Comparison of ENCODE assay signal across 16 mouse cellular contexts in genomic region chr11:26821091-26821490, GRCm38 (mm10).
DNase-seq lines count a peak whose midpoint lies in the region; ATAC-seq lines count a peak whose summit lies in the region.
"Had no signal": no experiment of that assay in that cellular context is flagged by ENCODE, and none has a peak within 500 bp of the region (broad histone marks: within the 10 kb centered on the region; RNA-seq: fewer than 3 reads in every experiment).

No protein-coding gene starts in this region.

- peak; percentile 93 for ATAC-seq in frontal cortex, adult (ENCODE audit: low TSS enrichment)
- ATAC-seq: activated CD4-positive, CD25-positive, alpha-beta regulatory T cell, adult 4 months; CD4-positive, CD25-positive, alpha-beta regulatory T cell, adult 4 months; Patski had no signal

- no peak for DNase-seq in frontal cortex, postnatal 14 days (ENCODE audit: low spot score in 2 of 2)
- DNase-seq: adrenal gland, adult 2 months; adrenal gland, adult 8-10 months; adrenal gland, postnatal 10 days; adrenal gland, postnatal 14 days; adrenal gland, postnatal 25 days; adrenal gland, postnatal 36 days; B cell, adult 2 months; cerebellum, adult 11 months; cerebellum, adult 11-12 months; cerebellum, adult 18-20 months; cerebellum, adult 2 months had no signal
